Mouse (Mus musculus) testis, adult 2 months (tissue): ENCODE measurements around the gene Nek9. TPM values are rescaled to one million over a fixed set of nuclear protein-coding genes. Genes with fewer than 3 reads are reported as not detected.

Experiments used
- H3K27ac ChIP-seq: fragments of 200-500 bp; 2 replicates; pipeline ENCODE4 v1.5.1; 2012; ENCODE audit warnings: low read depth, low read length; ENCODE audit not compliant: control insufficient read depth, insufficient read depth
- H3K27me3 ChIP-seq: fragments of 200-500 bp; 2 replicates; pipeline ENCODE4 v1.6.1; 2012; ENCODE audit warnings: mild to moderate bottlenecking, low read length, moderate library complexity; ENCODE audit not compliant: control insufficient read depth, insufficient read depth
- H3K36me3 ChIP-seq: fragments of 200-500 bp; 2 replicates; pipeline ENCODE4 v1.6.1; 2012; ENCODE audit warnings: mild to moderate bottlenecking, low read length; ENCODE audit not compliant: control insufficient read depth, insufficient read depth
- H3K4me1 ChIP-seq: fragments of 200-500 bp; 2 replicates; pipeline ENCODE4 v1.6.1; 2012; ENCODE audit warnings: low read length; ENCODE audit not compliant: control insufficient read depth, insufficient read depth
- H3K4me3 ChIP-seq: fragments of 200-500 bp; 2 replicates; pipeline ENCODE4 v1.5.1; 2012; ENCODE audit warnings: low read depth, mild to moderate bottlenecking, low read length, moderate library complexity, mixed read lengths; ENCODE audit not compliant: control insufficient read depth
- CTCF ChIP-seq: fragments of 200-500 bp; IDR thresholded peaks from 2 replicates; pipeline ENCODE4 v1.5.1; 2012; ENCODE audit warnings: low read depth, mild to moderate bottlenecking, inconsistent platforms, low read length, moderate library complexity; ENCODE audit not compliant: control insufficient read depth, insufficient read depth, insufficient replicate concordance
- POLR2A ChIP-seq: fragments of 200-500 bp; IDR thresholded peaks from 2 replicates; pipeline ENCODE4 v1.6.1; 2012; ENCODE audit warnings: low read depth, mild to moderate bottlenecking, inconsistent platforms, low read length, moderate library complexity; ENCODE audit not compliant: control insufficient read depth
- polyA plus RNA-seq: library from polyadenylated mRNA; depleted of rRNA; stranded (reverse); fragments of >200 nt; gene quantifications from 2 replicates; pipeline ENCODE4 v1.2.3, GENCODE M21; 2012

Gene Nek9
- polyA plus RNA-seq, 1 experiment = 20.3 TPM

DNA sequence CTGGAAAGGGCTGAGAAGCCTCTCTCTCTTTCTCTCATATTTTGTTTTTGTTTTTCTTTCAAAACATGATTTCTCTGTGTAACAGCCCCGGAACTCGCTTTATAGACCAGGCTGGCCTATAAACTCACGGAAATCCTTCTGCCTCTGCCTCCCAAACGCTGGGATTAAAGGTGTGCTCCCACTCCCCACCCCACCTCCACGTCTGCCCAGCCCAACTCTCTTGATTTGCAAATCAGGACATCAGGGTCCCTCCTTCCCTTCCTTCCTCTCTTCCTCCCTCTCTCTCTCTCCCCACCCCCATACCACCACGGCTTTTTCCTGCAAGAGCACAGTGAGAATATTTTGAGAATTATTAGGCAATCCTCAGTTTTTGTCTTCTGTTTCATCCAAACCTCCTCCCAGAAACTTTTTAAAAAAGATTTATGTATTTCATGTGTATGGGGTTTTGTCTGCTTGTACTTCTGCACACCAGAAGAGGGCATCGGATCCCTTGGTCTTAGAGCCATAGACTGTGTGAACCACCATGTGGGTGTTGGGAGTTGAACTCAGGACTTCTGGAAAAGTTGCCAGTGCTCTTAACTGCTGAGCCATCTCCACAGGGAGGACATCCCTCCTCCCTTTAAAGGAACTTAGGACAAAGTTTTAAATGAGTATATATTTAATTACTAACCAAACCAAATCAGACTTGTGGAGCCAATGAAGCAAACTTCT is 67.9 kb downstream of the Nek9 start:
- peaks cover 2% of the 10 kb centered on the region; the same call in 1 of the 2 replicates for H3K4me1 ChIP-seq
- no peaks in the 10 kb centered on the region for H3K36me3 ChIP-seq
- no peak overlapping the region for H3K4me3 ChIP-seq
- TF ChIP-seq CTCF (no peak), POLR2A (no peak)
- H3K27ac ChIP-seq = no peak overlapping the region
- H3K27me3 ChIP-seq = no peaks in the 10 kb centered on the region

DNA sequence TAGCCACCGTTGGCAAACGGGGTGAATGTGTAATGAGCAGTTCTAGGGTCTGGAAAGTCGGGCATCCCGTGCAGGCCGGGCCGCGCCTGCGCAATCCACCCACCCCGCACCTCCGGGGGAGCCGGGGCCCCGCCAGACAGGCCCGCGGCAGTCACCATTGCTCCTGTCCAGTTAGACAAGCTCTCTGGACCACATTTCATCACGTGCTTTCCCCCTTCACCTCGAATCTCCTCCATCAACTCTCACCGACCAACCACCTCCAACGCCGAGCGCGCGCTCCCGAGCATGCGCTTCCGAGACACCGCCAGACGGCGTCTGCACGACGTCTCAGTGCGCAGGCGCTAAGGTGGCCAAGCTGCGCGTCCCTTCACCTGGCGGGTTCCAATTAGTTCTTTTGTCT is 68.8 kb downstream of the Nek9 start, which contains the start of gene Mlh3:
Mlh3 (minus strand) TSS at position 281 of the 400 bp plus-strand sequence.
- TF ChIP-seq POLR2A (peak; percentile 87), CTCF (peak; percentile 7; the same call in 1 of the 2 replicates)
- peaks cover 2% of the 10 kb centered on the region; the same call in 1 of the 2 replicates for H3K4me1 ChIP-seq
- no peaks in the 10 kb centered on the region for H3K27me3 ChIP-seq
- H3K36me3 ChIP-seq = no peaks in the 10 kb centered on the region
- peak within 1 kb of the TSS; percentile 100 for H3K4me3 ChIP-seq
- H3K27ac ChIP-seq = peak within 1 kb of the TSS; percentile 99

DNA sequence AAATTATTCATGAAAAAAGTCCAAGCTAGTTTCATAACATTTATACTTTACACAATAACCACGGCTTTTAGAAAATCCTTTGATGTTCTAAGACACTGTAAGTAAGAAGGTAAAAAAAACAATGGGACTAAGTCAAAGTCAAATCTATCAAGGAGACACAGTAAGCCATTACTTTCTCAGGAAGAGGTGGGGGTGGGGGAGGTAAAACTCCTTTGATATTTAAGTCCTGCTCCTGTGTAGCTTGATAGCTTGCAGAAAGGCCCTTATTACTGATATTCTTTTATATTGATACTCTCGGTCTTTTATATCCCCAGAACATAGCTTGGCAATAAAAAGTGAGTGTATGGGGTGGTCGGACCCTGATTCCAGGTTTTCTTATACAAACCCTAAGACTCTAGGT is 69.3 kb downstream of the Nek9 start:
- no peak for TF ChIP-seq POLR2A
- TF ChIP-seq CTCF = no peak
- Histone ChIP-seq H3K36me3 (no peaks in the 10 kb centered on the region; the same call in 1 of the 2 replicates), H3K4me3 (peak overlapping the region; percentile 100), H3K27ac (peak overlapping the region; percentile 99), H3K4me1 (peaks cover 2% of the 10 kb centered on the region; the same call in 1 of the 2 replicates), H3K27me3 (no peaks in the 10 kb centered on the region)

DNA sequence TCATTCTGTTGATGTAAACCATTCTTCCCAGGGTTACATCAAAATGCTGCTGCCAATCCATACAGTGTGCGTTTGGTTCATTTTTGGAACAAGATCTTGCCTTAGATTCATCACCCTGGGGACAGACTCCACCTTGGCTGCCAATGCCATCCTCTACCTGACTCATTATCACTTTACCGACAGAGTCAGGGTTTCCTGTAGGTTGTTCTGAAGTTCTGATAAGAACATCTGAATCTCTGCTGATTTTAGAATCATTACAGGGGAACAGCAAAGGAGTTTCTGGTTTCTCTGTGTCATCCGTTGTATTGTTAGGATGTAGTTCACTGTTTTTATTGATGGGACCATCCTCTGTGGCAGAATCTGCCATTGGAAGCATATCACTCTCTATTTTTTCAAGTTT is 72.9 kb downstream of the Nek9 start:
- TF ChIP-seq CTCF (no peak), POLR2A (no peak)
- Histone ChIP-seq H3K36me3 (no peaks in the 10 kb centered on the region; the same call in 1 of the 2 replicates), H3K27me3 (no peaks in the 10 kb centered on the region), H3K4me3 (no peak overlapping the region), H3K27ac (no peak overlapping the region), H3K4me1 (no peaks in the 10 kb centered on the region)

- H3K4me1 ChIP-seq = no peaks in the 10 kb centered on the region
- TF ChIP-seq CTCF = no peak
- no peak for TF ChIP-seq POLR2A
- H3K36me3 ChIP-seq = peaks cover 2% of the 10 kb centered on the region; the same call in 1 of the 2 replicates
- no peak overlapping the region for H3K4me3 ChIP-seq
- H3K27me3 ChIP-seq = no peaks in the 10 kb centered on the region
- no peak overlapping the region for H3K27ac ChIP-seq
Observed at GRCm38 (mm10) chr12:85264940-85265339, 74.2 kb downstream of the Nek9 start.

DNA sequence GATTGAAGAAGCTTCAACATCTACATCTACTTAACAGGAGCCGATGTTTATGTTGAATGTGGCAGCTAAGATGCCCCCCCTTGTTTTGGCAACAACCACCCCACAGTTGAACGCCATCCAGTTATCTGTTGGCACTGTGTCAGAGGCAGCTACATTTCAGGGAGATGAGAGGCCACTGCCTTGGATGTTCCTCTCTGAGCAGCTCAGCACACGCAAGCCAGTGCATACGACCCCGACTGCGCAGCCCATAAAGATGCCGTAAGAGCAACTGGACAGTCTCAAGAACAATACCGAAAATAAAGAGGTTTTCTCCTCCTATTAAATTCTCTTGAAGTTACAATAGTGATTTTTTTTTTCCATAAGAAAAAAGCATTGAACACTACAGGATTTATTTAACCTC is 74.6 kb downstream of the Nek9 start:
- no peak overlapping the region for H3K27ac ChIP-seq

DNA sequence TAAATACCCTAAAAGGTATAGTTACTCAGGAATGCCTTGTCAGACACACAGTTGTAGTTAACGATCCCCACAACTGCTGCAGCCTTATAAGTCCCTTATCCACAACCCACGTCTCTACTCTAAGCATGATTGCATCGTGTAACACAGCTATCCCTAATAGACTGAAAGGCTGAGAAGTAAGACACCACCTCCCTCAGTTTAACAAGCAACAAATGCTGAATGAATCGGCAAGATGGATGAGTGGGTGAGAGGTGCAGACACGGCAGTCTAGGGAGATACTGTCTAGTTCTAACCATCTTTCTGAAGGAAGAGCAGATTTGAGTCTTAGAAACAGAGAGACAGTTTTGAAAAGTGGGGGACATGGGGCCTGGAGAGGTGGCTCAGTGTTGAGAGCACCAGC is 76.0 kb downstream of the Nek9 start:
- TF ChIP-seq CTCF = no peak
- no peak for TF ChIP-seq POLR2A
- Histone ChIP-seq H3K27me3 (no peaks in the 10 kb centered on the region), H3K36me3 (peaks cover 4% of the 10 kb centered on the region), H3K27ac (no peak overlapping the region), H3K4me3 (no peak overlapping the region), H3K4me1 (no peaks in the 10 kb centered on the region)

More for the DNA sequence above, 74.6 kb downstream of the Nek9 start:
- TF ChIP-seq CTCF (no peak), POLR2A (no peak)
- no peaks in the 10 kb centered on the region for H3K27me3 ChIP-seq
- H3K4me3 ChIP-seq = no peak overlapping the region
- peaks cover 2% of the 10 kb centered on the region; the same call in 1 of the 2 replicates for H3K36me3 ChIP-seq
- H3K4me1 ChIP-seq = no peaks in the 10 kb centered on the region

- no peaks in the 10 kb centered on the region for H3K27me3 ChIP-seq
- H3K27ac ChIP-seq = no peak overlapping the region
- H3K4me3 ChIP-seq = no peak overlapping the region
- peaks cover 4% of the 10 kb centered on the region for H3K36me3 ChIP-seq
- no peaks in the 10 kb centered on the region for H3K4me1 ChIP-seq
- TF ChIP-seq CTCF (no peak), POLR2A (no peak)
Observed at GRCm38 (mm10) chr12:85262489-85262888, 76.7 kb downstream of the Nek9 start.
